Mouse (Mus musculus) spleen, adult 2 months (tissue): ENCODE results near the gene Cecr2. TPM values are rescaled to one million over a fixed set of nuclear protein-coding genes. Genes with fewer than 3 reads are reported as not detected.

Experiments used
- DNase-seq, 2 experiments: peaks; one replicate each; pipeline versions ENCODE4 v3.0.0 to v3.0.0-alpha.2; 2012 to 2021; ENCODE audit warnings: low spot score in 2 of 2, low read depth in 1 of 2
- H3K27ac ChIP-seq: fragments of 200-500 bp; 2 replicates; pipeline ENCODE4 v1.5.1; 2012; ENCODE audit warnings: low read length, inconsistent platforms; ENCODE audit not compliant: insufficient read depth
- H3K27me3 ChIP-seq: fragments of 200-500 bp; 2 replicates; pipeline ENCODE4 v1.6.1; 2012; ENCODE audit warnings: mild to moderate bottlenecking, moderate library complexity, low read length, inconsistent platforms; ENCODE audit not compliant: control insufficient read depth, insufficient read depth
- H3K36me3 ChIP-seq: fragments of 200-500 bp; 2 replicates; pipeline ENCODE4 v1.6.1; 2012; ENCODE audit warnings: mild to moderate bottlenecking, low read length, inconsistent platforms; ENCODE audit not compliant: control insufficient read depth, insufficient read depth
- H3K4me1 ChIP-seq: fragments of 200-500 bp; 2 replicates; pipeline ENCODE4 v1.6.1; 2011; ENCODE audit warnings: inconsistent platforms; ENCODE audit not compliant: control insufficient read depth, insufficient read depth, insufficient read length
- H3K4me3 ChIP-seq: fragments of 200-500 bp; 2 replicates; pipeline ENCODE4 v1.5.1; 2011; ENCODE audit warnings: mild to moderate bottlenecking, inconsistent platforms; ENCODE audit not compliant: insufficient read depth, insufficient read length; ENCODE audit errors: extremely low read depth
- CTCF ChIP-seq: fragments of 200-500 bp; IDR thresholded peaks from 2 replicates; pipeline ENCODE4 v1.5.1; 2011; ENCODE audit warnings: mild to moderate bottlenecking, inconsistent platforms; ENCODE audit not compliant: insufficient read depth, insufficient read length, insufficient replicate concordance; ENCODE audit errors: extremely low read depth
- POLR2A ChIP-seq: fragments of 200-500 bp; IDR thresholded peaks from 2 replicates; pipeline ENCODE4 v1.6.1; 2011; ENCODE audit warnings: low read depth, low read length, inconsistent platforms
- WGBS: fragments of 180-500 bp; shearing (Covaris S2); methylation state at CpG from one replicate; pipeline ENCODE4 v1.1.7; 2018; 5-methylcytosine and 5-hydroxymethylcytosine counted together
- polyA plus RNA-seq: library from polyadenylated mRNA; depleted of rRNA; stranded (reverse); fragments of >200 nt; gene quantifications from 2 replicates; pipeline ENCODE4 v1.2.3, GENCODE M21; 2012

The Cecr2 gene
- polyA plus RNA-seq, 1 experiment = 9.1 TPM

DNA sequence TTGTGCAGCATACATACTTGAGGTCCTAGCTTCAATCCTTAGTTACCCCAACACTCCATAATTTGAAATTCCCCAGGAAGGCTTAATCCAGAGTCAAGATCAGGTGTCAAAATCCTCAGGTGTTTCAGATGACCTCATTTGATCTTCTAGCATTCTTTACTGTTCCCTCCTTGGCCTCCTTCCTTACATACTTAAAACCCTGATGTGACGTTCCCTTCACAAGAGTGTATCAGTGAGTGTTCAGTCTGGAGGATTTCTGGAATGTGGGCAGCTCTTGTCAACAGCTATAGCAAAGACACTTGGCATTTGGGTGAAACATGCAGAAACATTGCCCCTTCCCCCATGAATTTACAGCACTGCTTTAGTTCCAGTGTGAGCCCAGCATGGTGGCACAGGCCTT, 103.8 kb downstream of the Cecr2 start:
- TF ChIP-seq POLR2A (no peak), CTCF (no peak)
- H3K4me1 ChIP-seq = no peaks in the 10 kb centered on the region
- DNase-seq = no peak
- no peak overlapping the region for H3K27ac ChIP-seq
- H3K27me3 ChIP-seq = no peaks in the 10 kb centered on the region
- WGBS = 92% methylated on average over 1 of the region's 1 CpGs
- H3K4me3 ChIP-seq = no peak overlapping the region
- H3K36me3 ChIP-seq = peaks cover 3% of the 10 kb centered on the region

DNA sequence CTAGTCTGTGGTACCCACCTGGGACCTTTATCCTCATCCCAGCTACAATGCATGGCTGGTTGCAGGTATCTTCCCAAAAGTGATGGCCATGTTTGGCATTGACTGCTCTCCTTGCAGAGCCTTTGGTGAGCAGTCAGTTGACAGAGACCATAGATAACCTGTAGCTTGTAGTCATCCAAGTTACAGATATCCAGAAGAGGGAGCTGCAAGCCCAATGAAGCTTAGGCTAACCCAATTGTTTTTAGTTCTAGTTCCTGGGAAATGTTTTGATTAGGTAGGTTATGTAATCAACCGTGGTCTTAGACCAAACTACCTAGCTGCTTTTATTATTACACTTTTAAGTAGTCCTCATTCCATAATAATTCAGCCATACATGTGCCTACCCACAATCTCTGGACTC, 105.2 kb downstream of the Cecr2 start:
- WGBS = 45% methylated on average over 1 of the region's 1 CpGs
- Histone ChIP-seq H3K4me1 (no peaks in the 10 kb centered on the region), H3K27me3 (no peaks in the 10 kb centered on the region), H3K4me3 (no peak overlapping the region), H3K27ac (no peak overlapping the region), H3K36me3 (no peaks in the 10 kb centered on the region)
- no peak for DNase-seq
- TF ChIP-seq CTCF (no peak), POLR2A (no peak)

DNA sequence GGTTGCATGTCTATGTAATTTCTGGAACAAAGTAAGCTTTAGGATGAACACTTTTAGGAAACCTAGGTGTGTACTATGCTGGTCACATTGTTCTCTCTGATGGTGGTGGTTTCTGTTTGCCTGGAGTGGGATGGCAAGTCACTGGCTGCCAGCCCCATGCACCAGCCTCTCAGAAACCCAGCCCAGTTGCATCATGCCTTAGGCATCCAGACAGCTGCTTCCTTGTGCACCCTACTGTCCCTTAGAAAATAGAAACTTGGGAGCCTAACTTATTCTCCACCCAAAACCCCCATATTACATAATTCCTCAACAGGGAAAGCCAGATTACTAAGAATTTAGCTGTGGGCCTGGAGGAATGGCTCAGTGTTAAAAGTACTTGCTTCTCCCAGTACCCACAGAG, 105.9 kb downstream of the Cecr2 start:
- Histone ChIP-seq H3K27me3 (no peaks in the 10 kb centered on the region), H3K36me3 (no peaks in the 10 kb centered on the region), H3K4me1 (no peaks in the 10 kb centered on the region), H3K27ac (no peak overlapping the region), H3K4me3 (no peak overlapping the region)
- TF ChIP-seq POLR2A (no peak), CTCF (no peak)
- no peak for DNase-seq

DNA sequence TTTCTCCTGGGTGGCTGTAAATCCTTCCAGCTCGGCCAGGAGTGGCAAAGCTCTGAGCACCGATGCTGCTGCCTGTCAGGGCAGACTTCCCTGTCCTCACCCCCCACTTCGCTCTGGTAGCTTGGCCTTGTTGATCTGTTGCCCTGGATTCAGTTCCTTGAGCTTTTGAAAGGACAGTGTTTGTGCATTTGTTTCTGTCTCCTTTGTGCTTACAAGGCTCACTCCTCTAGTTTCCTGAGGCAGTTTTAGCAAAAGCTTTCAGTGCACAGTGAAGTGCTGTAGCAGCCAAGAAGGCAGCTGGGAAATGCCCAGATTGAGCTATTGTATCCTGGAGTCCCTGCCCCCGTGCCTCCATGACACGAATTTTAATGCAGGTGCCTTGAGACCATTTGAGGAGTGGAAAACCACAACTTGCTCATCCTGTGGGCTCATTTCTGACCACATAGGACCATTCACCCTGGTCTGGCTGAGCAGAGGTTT, 107.0 kb downstream of the Cecr2 start, which contains the start of gene Slc25a18:
Gene Slc25a18 (plus strand): TSS at position 430 of the 480 bp plus-strand sequence.
- DNase-seq = no peak
- Histone ChIP-seq H3K4me1 (no peaks in the 10 kb centered on the region), H3K27me3 (no peaks in the 10 kb centered on the region), H3K27ac (no peak within 1 kb of the TSS), H3K36me3 (no peaks in the 10 kb centered on the region), H3K4me3 (no peak within 1 kb of the TSS)
- WGBS = 68% methylated on average over 5 of the region's 5 CpGs
- TF ChIP-seq POLR2A = no peak
- no peak for TF ChIP-seq CTCF

DNA sequence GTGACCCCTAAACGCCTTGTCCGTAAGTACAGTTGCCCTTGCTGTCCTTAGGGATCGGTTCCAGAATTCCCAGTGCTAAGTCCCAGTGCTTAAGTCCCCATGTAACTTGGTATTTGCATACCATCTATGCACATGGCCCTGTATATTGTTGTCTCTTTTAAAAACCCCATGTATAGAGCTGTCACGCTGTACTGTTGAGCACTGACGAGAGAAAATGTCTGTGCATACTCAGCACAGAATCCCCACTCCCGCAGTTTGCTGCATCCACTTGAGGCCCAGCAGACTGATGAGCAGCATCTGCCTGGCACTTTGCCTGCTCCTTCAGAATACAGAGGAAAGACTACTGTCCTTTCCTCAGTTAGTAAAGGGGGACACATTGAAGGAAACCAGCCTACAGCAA, 107.6 kb downstream of the Cecr2 start:
- DNase-seq = no peak
- 92% methylated on average over 6 of the region's 6 CpGs for WGBS
- Histone ChIP-seq H3K4me1 (no peaks in the 10 kb centered on the region), H3K27ac (no peak overlapping the region), H3K27me3 (no peaks in the 10 kb centered on the region), H3K36me3 (no peaks in the 10 kb centered on the region), H3K4me3 (no peak overlapping the region)
- TF ChIP-seq POLR2A = no peak
- no peak for TF ChIP-seq CTCF

DNA sequence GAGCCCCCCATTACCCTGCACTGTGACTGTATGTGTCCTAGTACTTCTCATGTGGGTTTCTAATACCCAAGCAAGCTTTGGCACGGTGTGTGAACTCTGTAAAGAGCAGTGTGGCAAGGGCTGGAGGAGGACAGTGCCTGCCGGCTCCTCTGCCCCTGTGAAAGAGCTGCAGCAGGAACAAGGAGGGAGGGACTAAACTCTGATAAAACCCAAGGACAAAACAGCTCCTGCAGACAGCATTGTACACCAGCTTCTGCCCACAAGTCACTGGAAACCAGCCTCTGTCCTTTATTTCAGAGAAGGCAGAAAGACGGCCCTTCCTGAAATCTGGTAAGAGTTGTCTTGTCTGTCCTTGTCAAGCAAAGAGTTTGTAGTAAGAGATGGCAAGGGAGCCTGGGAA, 110.1 kb downstream of the Cecr2 start:
- TF ChIP-seq POLR2A (no peak), CTCF (no peak)
- DNase-seq = no peak
- 91% methylated on average over 3 of the region's 3 CpGs for WGBS

DNA sequence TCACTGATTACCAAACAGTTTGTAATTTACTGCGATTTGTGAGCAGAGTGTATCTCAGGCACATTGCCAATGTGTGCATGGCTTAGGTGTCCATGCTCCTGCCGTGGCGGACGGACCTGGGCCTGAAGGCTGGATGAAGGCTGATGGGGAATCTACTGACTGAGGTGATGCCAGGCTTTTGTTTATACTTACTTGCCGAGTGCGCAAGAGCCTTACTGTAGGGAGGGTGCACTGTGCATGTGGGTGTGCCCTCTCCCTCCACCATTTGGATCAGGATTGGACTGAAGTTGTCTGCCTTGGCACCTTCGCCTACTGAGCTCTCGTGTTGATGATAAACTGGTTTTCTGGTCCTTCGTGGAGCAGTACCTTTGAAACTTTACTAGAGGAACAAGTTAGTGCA, 111.4 kb downstream of the Cecr2 start:
- Histone ChIP-seq H3K27ac (no peak overlapping the region), H3K27me3 (no peaks in the 10 kb centered on the region), H3K36me3 (no peaks in the 10 kb centered on the region), H3K4me3 (no peak overlapping the region), H3K4me1 (no peaks in the 10 kb centered on the region)
- 91% methylated on average over 9 of the region's 9 CpGs for WGBS
- no peak for DNase-seq
- TF ChIP-seq POLR2A = no peak
- TF ChIP-seq CTCF = no peak

More for the DNA sequence above, 110.1 kb downstream of the Cecr2 start:
- H3K4me1 ChIP-seq = no peaks in the 10 kb centered on the region
- no peaks in the 10 kb centered on the region for H3K36me3 ChIP-seq
- H3K27me3 ChIP-seq = no peaks in the 10 kb centered on the region
- H3K4me3 ChIP-seq = no peak overlapping the region
- H3K27ac ChIP-seq = no peak overlapping the region
